8 mouse cellular contexts compared by ENCODE assay signal in genomic region chr4:135875991-135876582, GRCm38 (mm10). TPM values are rescaled to one million over a fixed set of nuclear protein-coding genes. Genes with fewer than 3 reads are reported as not detected.
DNase-seq lines count a peak whose midpoint lies in the region; ATAC-seq lines count a peak whose summit lies in the region.

No protein-coding gene starts in this region.

- no peaks in the 10 kb centered on the region for H3K27me3 ChIP-seq in limb, embryonic 11.5 days (ENCODE audit: control insufficient read depth, insufficient read depth, low read length)
- no peaks in the 10 kb centered on the region for H3K27me3 ChIP-seq in midbrain, embryonic 10.5 days (ENCODE audit: low read depth, poor library complexity, severe bottlenecking)

- peak overlapping the region; percentile 40 for H3K9ac ChIP-seq in limb, embryonic 11.5 days (ENCODE audit: low read length)

- no peak overlapping the region for H3K4me3 ChIP-seq in limb, embryonic 11.5 days (ENCODE audit: low read depth, low read length)
- peak overlapping the region; percentile 39 for H3K4me3 ChIP-seq in midbrain, embryonic 10.5 days

- peak; percentile 87 to 88 for DNase-seq in B cell, adult 2 months
- peak; percentile 56 for DNase-seq in R1 (ENCODE audit: low read depth, low spot score)
- DNase-seq in heart, postnatal 36 days: peak; percentile 68 to 71
- DNase-seq in limb, embryonic 11.5 days (ENCODE audit: low spot score): peak; percentile 71
- DNase-seq in midbrain, embryonic 10.5 days (ENCODE audit: low spot score): peak; percentile 62
- peak; percentile 76 to 86 for DNase-seq in spleen, postnatal 4 days (ENCODE audit: low spot score in 2 of 2)
- no peak for DNase-seq in frontal cortex, adult 2 months (ENCODE audit: extremely low spot score in 1 of 2, low spot score in 1 of 2)

- H3K4me1 ChIP-seq in limb, embryonic 11.5 days (ENCODE audit: control insufficient read depth, insufficient read depth, low read length): peaks cover 35% of the 10 kb centered on the region
- H3K4me1 ChIP-seq in midbrain, embryonic 10.5 days: peaks cover 50% of the 10 kb centered on the region

- peak overlapping the region; percentile 48 for H3K27ac ChIP-seq in limb, embryonic 11.5 days (replicated peaks; ENCODE audit: low read depth, low read length)
- H3K27ac ChIP-seq in midbrain, embryonic 10.5 days (replicated peaks): peak overlapping the region; percentile 100

- peak overlapping the region; percentile 41 for H3K4me2 ChIP-seq in limb, embryonic 11.5 days (ENCODE audit: low read depth, severe bottlenecking)

- peaks cover 12% of the 10 kb centered on the region; the same call in 1 of the 2 replicates for H3K36me3 ChIP-seq in limb, embryonic 11.5 days (ENCODE audit: control insufficient read depth, insufficient read depth, low read length)
- peaks cover 19% of the 10 kb centered on the region for H3K36me3 ChIP-seq in midbrain, embryonic 10.5 days

- 10% methylated on average over 9 of the region's 9 CpGs for whole genome bisulfite sequencing in limb, embryonic 11.5 days
- WGBS in midbrain, embryonic 10.5 days: 9% methylated on average over 9 of the region's 9 CpGs

- no peaks in the 10 kb centered on the region for H3K9me3 ChIP-seq in limb, embryonic 11.5 days (ENCODE audit: control insufficient read depth, low read length)
- no peaks in the 10 kb centered on the region for H3K9me3 ChIP-seq in midbrain, embryonic 10.5 days (replicated peaks)

- ATAC-seq in erythroid progenitor cell, adult 5-6 weeks (replicated peaks; ENCODE audit: low FRiP score, poor library complexity, severe bottlenecking): peak; percentile 16
- ATAC-seq in limb, embryonic 11.5 days (ENCODE audit: insufficient number of reproducible peaks, low FRiP score, low TSS enrichment, low read depth): no peak

- intact Hi-C loops in heart, postnatal 36 days (cut with DNase I): loop anchor here (5.0 to 10.0 kb wide), 3 partner anchors 54 to 269 kb away; partner anchors contain the start of gene Id3

RNA-seq across cellular contexts. Expression of gene Pnrc2, which starts 2.4 kb away (rescaled TPM):
- total RNA-seq in erythroid progenitor cell, adult 5-6 weeks (2015; ENCODE audit: low replicate concordance): 245 and 298 TPM in 2 replicates
- total RNA-seq in erythroid progenitor cell, adult 5-6 weeks (2017; ENCODE audit: low replicate concordance): 215 and 282 TPM in 2 replicates
- 10 to 100 TPM; 59.2 to 63.5 TPM for total RNA-seq in heart, postnatal 36 days (2021)
- 232 and 234 TPM in 2 replicates for polyA plus RNA-seq in limb, embryonic 11.5 days (2014; fragmentation: Nextera tagmentation; extraction: Ambion mirVana)
- polyA plus RNA-seq in midbrain, embryonic 10.5 days (2016; fragmentation: Nextera tagmentation; extraction: Ambion mirVana): 216 and 225 TPM in 2 replicates
- 63.1 and 68.6 TPM in 2 replicates for polyA plus RNA-seq in frontal cortex, adult 2 months (2012; rRNA removed)

RNA-seq across cellular contexts. Expression of gene Cnr2, which starts 19.1 kb away (rescaled TPM):
- 4.3 and 5.0 TPM in 2 replicates for total RNA-seq in erythroid progenitor cell, adult 5-6 weeks (2015; ENCODE audit: low replicate concordance)
- total RNA-seq in erythroid progenitor cell, adult 5-6 weeks (2017; ENCODE audit: low replicate concordance): 1.7 and 3.4 TPM in 2 replicates
- under 1 TPM; 0.49 to 0.50 TPM for total RNA-seq in heart, postnatal 36 days (2021)
- polyA plus RNA-seq in limb, embryonic 11.5 days (2014; fragmentation: Nextera tagmentation; extraction: Ambion mirVana): 0.23 and 0.51 TPM in 2 replicates
- 0.46 and 0.60 TPM in 2 replicates for polyA plus RNA-seq in midbrain, embryonic 10.5 days (2016; fragmentation: Nextera tagmentation; extraction: Ambion mirVana)
- polyA plus RNA-seq in frontal cortex, adult 2 months (2012; rRNA removed): 0.11 and 0.14 TPM in 2 replicates

RNA-seq across cellular contexts. Expression of gene Srsf10, which starts 20.5 kb away (rescaled TPM):
- total RNA-seq in erythroid progenitor cell, adult 5-6 weeks (2015; ENCODE audit: low replicate concordance): 410 and 552 TPM in 2 replicates
- total RNA-seq in erythroid progenitor cell, adult 5-6 weeks (2017; ENCODE audit: low replicate concordance): 431 and 814 TPM in 2 replicates
- total RNA-seq in heart, postnatal 36 days (2021): 10 to 100 TPM; 37.1 to 45.6 TPM
- polyA plus RNA-seq in limb, embryonic 11.5 days (2014; fragmentation: Nextera tagmentation; extraction: Ambion mirVana): 435 and 442 TPM in 2 replicates
- polyA plus RNA-seq in midbrain, embryonic 10.5 days (2016; fragmentation: Nextera tagmentation; extraction: Ambion mirVana): 368 and 383 TPM in 2 replicates
- 68.2 and 68.5 TPM in 2 replicates for polyA plus RNA-seq in frontal cortex, adult 2 months (2012; rRNA removed)

RNA-seq across cellular contexts. Expression of gene Fuca1, which starts 44.4 kb away (rescaled TPM):
- 23.1 and 45.3 TPM in 2 replicates for total RNA-seq in erythroid progenitor cell, adult 5-6 weeks (2015; ENCODE audit: low replicate concordance)
- 38.9 and 50.2 TPM in 2 replicates for total RNA-seq in erythroid progenitor cell, adult 5-6 weeks (2017; ENCODE audit: low replicate concordance)
- total RNA-seq in heart, postnatal 36 days (2021): 10 to 100 TPM; 31.0 to 31.4 TPM
- polyA plus RNA-seq in limb, embryonic 11.5 days (2014; fragmentation: Nextera tagmentation; extraction: Ambion mirVana): 40.1 and 40.8 TPM in 2 replicates
- 54.0 and 63.7 TPM in 2 replicates for polyA plus RNA-seq in midbrain, embryonic 10.5 days (2016; fragmentation: Nextera tagmentation; extraction: Ambion mirVana)
- 40.4 and 42.3 TPM in 2 replicates for polyA plus RNA-seq in frontal cortex, adult 2 months (2012; rRNA removed)

Comparison
In these comparisons a context has a peak if more than half of its experiments do, and no peak if none do; other contexts are left out.
1. DNase-seq: peak in B cell, adult 2 months (2 of 2), R1 (single experiment), heart, postnatal 36 days (2 of 2), limb, embryonic 11.5 days (single experiment), midbrain, embryonic 10.5 days (single experiment) and spleen, postnatal 4 days (2 of 2); none in frontal cortex, adult 2 months (0 of 2).